Mouse (Mus musculus) urinary bladder, adult 2 months (tissue): ENCODE data around the gene Mfng. TPM values are rescaled to one million over a fixed set of nuclear protein-coding genes. Genes with fewer than 3 reads are reported as not detected.
A peak's percentile ranks its signal among the peaks of the same experiment; 100 is the strongest.

ENCODE experiments used
- DNase-seq: peaks from one replicate; pipeline ENCODE4 v3.0.0; 2022; ENCODE audit warnings: low spot score
- polyA plus RNA-seq: library from polyadenylated mRNA; depleted of rRNA; stranded (reverse); fragments of >200 nt; gene quantifications from 2 replicates; pipeline ENCODE4 v1.2.3, GENCODE M21; 2012; rRNA removed

Gene Mfng
- 8.0 and 9.2 TPM in 2 replicates for polyA plus RNA-seq

DNA sequence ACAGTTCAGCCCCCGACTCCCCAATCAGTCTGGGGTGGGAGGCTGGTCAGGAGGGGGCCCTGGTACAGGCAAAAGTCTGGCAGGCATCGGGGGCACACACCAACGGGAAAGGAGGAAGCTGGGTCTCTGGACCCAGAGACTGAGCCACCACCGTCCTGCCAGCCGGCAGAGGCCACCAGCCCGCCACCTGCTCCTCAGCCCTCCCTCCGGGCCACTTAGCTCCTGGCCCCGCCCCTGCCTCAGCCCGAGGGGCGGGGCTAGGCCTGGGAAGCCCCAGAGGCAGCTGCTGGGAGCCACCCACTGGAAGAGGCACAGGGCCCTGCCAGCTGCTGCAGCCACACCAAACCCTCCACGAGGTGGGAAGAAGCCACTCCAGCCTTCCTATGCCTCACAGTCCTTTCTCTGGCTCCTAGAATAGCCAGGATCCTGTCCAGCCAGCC is at the start of gene Mfng:
Mfng (minus strand) TSS at position 186 of the 440 bp plus-strand sequence.
- no peak for DNase-seq

DNA sequence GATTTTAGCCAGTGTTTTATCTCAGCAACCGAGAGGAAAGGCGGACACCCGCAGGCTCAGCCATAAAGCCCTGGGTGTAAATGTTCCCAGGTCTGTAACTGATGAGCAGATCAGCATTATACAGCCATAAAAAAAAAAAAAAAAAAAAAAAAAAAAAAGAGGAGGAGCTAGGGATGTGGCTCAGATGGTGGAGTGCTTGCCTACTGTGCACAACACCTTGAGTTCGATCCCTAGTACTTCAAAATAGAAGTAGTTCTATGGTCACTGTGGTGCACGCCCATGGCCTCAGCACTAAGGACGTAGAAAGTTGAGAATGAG is 42.8 kb upstream of the Mfng start:
- DNase-seq, result no peak

DNA sequence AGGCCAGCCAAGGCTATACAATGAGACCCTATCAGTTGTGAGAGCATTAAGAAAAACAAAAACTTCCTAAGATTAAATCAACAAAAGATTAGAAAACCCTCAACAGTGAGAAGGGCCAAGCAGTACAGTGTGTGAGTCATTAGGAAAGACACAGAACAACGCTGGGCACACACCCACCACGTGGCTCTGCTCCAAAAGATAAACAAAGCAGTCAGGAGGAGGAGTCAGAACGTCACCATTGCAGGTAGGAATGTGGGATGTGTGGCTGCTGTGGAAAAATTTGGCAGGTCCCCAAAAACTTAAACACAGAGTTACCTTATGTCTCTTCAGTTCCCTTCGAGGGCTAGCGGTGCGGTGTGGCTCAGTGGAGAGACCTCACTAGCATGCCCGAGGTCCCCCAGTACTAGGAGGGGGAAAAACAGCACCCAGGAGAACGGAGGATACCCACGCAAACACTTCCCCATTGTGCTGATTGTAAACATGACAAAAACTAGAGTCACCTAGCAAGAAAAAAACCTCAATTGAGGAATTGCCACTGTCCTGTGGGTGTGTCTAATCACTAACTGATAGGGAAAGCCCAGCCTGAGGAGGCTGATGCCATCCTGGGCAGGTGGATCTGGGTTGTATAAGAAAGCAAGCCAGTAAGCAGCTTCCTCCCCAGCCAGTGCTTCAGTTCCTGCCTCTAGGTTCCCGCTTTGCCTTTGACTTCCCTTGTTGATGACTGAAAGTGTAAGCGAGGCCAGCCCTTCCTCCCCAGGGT is 42.2 kb upstream of the Mfng start:
- no peak for DNase-seq

DNA sequence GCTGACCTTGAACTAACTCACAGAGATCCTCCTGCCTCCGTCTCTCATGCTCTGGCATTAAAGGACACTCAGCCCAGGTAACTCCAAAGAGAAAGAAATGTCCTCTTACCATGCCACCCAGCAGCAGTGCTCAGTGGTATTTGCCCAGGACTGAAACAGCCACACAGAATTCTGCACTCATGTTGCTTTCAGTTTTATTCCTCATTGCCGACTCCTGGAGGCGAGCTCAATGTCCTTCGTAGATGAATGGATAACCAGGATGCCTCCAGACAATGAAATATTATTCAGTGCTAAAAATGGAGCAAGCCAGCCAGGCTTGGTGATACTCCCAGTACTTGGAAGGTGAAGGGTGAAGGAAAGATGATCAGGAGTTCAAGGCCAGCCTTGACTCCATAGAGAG is 40.3 kb upstream of the Mfng start:
- no peak for DNase-seq

GRCm38 (mm10) chr15:78810146-78810545 is 36.9 kb upstream of the Mfng start:
- no peak for DNase-seq

DNA sequence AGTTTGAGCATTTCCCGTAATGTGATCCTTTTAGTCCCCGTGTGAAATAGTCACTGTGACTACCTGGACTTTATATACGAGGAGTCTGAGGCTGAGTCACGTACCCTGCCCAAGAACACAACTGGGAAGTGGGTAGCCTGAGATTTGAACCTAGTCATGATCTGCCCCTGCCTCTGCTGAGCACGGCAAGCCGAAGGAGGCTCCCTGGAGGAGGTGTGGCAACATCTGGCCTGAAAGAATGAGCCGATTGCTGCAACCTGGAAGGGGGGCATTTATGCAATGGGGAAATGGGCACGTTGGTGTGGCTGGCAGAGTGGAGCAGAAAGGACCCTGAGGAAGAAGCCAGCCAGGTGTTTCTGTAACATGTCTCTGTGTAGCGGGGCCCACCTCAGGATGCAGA is 36.5 kb upstream of the Mfng start:
- DNase-seq, result no peak

DNA sequence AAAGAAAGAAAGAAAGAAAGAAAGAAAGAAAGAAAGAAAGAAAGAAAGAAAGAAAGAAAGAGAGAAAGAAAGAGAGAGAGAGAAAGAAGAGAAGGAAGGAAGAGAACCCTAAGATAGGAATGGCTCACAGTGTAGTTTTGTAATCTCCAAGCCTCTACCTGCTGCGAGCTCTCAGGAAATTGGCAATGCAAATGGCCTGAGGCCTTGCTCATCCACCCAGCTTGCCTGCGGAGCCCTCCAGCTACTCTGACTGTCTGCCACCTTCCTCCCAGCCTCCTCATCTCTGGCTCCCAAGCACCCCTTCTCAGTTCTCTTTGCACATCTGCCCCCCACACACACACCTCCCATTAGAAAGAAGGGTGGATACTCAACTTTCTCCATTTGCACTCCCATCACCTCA is 35.7 kb upstream of the Mfng start:
- DNase-seq, result no peak

DNA sequence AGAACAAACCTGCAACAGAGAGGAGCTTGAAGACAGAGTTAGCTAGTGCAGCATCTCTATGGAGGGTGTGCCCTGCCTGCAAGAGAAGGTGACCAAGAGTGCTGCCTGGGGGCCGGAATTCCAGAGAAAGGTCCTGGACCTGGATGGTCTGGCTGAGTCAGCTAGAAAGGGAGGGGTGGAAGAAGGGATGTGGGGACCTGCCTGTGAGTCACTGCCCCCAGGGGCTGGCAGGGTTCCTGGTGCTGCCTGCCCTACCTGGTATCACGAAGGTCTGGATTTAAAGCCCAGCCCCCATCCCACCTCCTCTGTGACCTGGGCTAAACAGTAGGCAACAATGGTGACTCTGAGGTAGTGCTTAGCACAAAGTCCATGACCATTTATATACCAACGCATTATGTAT is 33.9 kb upstream of the Mfng start:
- peak; percentile 19 for DNase-seq

GRCm38 (mm10) chr15:78806614-78807013 is 33.3 kb upstream of the Mfng start:
- DNase-seq, result no peak

GRCm38 (mm10) chr15:78805351-78805750 is 32.1 kb upstream of the Mfng start:
- DNase-seq, result no peak

DNA sequence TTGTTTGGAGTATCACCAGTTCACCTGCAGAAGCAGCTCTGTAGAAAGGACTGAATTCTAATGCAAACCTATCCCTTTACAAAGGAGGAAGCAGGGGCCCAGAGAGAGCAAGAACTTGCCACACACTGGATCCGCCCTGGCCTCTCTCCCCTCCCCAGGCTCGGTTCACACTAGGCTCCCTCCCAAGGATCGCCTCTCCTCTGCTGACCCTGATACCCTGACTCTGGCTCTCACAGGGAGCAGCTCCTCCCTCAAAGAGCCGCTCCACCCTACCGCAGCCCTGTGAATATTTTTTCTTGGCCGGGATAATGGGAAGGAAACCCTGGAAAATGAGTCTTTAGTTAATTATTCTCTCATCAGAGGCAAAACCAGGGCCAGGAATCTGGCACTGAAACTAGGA is 31.1 kb upstream of the Mfng start:
- no peak for DNase-seq

GRCm38 (mm10) chr15:78803499-78803900 is 30.2 kb upstream of the Mfng start:
- no peak for DNase-seq

DNA sequence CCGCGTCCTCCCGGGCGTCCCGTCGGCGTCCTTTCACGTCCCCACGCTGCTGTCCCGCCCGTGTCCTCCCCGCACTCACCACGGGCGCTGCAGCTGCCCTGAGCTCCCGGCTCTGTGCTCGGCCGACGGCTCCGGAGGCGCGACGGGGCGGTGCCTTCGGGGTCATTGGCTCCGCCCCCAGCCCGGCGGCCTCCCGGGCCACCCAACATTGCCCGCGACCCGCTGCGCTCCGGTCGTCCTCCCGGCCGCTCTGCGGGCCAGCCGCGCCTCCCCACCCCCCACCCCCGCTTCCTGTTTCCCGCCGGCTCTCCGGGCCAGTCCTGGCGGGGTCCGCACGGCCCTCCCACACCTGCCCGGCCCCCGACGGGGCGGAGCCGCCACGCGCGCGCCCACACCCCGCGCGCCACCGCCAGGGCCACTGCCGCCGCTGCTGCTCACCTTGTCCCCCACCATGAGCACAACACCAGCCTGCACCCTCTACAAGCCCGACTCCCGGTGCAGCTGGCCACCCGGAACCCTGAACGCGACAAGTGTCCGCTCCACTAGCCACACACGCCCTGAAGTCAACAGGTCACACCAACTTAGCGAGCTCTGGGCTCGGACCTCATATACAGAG is 29.6 kb upstream of the Mfng start, which contains the start of gene Card10:
Card10 (minus strand) TSS at position 267 of the 616 bp plus-strand sequence.
- peak; percentile 48 for DNase-seq

GRCm38 (mm10) chr15:78801971-78802741 is 28.9 kb upstream of the Mfng start:
- DNase-seq, result no peak

GRCm38 (mm10) chr15:78801571-78801970 is 28.3 kb upstream of the Mfng start:
- no peak for DNase-seq

DNA sequence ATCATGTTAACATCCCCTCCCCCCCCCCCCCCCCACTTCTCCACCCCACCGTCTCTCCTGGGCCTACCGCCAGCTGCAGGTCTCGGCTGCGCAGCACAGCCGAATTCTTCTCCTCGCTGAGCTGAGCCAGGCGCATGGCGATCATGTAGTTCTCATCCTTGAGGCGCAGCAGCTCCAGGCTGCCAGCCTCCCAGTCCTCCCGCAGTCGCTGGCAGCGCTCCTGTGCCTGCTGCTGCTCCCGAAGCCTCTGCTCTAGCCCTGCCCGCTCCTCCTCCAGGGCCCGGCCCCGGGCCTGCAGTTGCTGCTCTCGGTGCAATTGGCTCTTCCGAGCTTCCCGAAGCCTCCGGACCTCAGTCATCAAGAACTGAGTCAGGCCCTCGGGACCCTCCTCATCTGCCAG is 25.8 kb upstream of the Mfng start:
- DNase-seq, result no peak

- DNase-seq, result no peak
These were observed 23.7 kb upstream of the Mfng start for GRCm38 (mm10) chr15:78797060-78797329.

GRCm38 (mm10) chr15:78796196-78797059 is 23.2 kb upstream of the Mfng start:
- no peak for DNase-seq

DNA sequence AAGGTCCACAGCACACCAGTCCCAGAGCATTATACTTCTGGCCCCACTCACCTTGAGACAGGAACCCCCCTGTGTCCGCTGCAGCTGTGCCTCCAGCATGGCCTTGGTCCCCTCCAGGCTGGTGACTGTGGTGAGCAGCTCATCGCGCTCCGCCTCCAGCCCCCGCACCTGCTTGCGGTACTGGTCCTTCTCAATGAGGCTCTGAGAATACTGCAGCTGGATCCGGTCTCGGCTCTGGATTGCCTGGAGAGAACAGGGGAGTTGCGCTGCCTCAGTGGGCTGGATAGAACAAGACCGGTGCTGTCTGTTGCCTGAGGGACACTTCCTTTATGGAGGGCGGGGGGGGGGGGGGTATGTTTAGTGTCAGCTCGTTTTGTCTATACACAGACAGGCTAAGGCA is 17.7 kb upstream of the Mfng start:
- DNase-seq, result no peak

DNA sequence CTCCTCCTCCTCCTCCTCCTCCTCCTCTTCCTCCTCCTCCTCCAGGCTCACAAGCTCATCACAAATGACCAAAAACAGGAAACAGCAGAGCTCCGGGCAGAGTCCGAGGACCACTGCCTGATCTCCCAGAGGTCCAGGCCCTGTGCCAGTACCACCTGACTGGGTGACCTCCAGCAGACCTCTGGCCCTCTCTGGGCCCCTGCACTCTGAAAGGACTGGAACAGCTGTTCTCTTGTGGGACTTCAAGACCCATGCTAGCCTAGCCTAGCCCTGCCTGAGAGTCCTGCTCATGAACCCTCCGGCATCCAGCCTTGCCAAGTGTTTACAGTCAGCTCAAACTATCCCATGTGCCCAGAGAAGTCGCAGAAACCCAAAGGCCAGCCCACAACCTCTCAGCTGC is 17.2 kb upstream of the Mfng start:
- no peak for DNase-seq

- no peak for DNase-seq
These were observed 16.5 kb upstream of the Mfng start for GRCm38 (mm10) chr15:78789721-78790323.

DNA sequence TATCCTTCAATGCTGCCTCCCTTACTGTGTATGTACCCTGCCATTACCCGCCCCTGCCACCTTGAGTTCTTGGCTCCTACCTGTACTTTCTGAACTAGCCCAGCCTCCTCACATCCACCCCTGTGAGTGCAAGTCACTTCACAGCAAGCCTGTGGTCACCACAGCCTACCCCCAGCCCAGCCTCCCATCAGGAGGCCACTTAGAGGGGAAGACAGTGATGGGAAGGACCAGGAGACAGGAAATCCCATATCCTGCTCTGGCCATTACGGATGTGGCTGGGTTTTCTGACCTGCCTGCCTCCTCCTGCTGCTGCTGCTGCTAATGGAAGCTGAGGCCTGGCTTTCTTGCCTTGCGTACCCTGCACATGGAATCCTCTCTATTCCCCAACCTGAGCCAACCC is 14.8 kb upstream of the Mfng start:
- DNase-seq, result no peak
